Mouse (Mus musculus) megakaryocyte, embryonic 14.5 days (primary cell): ENCODE results near the gene Macrod1.

ENCODE experiments used
- FLI1 ChIP-seq: IDR thresholded peaks from 2 replicates; pipeline ENCODE4 v1.6.1; 2012; ENCODE audit warnings: low read length, inconsistent platforms, mixed read lengths
- GATA1 ChIP-seq: IDR thresholded peaks from 3 replicates; pipeline ENCODE4 v1.6.1; 2012; ENCODE audit warnings: mixed read lengths, low read length, inconsistent platforms, borderline replicate concordance

DNA sequence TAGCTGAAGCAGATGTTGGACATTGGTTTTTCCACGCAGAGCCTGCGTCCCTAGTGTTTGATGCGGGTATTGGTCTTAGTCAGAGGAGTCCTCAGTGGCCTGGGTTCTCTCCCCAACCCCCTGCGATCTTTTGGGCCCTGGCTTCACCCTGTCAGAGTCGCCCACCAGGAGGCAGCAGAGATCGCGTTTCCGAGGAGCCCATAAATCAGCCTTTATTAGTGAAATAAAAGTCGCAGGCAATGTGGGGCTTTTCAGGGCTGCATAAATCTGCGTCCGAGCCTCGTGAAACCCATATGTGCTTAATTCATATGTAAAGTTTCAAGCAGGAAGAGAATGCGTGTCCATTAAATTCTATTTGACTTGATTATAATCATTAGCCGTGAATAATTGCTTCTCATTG is 11.5 kb downstream of the Macrod1 start:
- TF ChIP-seq GATA1 (no peak), FLI1 (no peak)
